Mouse (Mus musculus) CH12.LX (cell line): ENCODE measurements around the gene Atxn2l.

Experiments used
- BHLHE40 ChIP-seq: IDR thresholded peaks from 2 replicates; pipeline ENCODE4 v1.6.1; 2011; ENCODE audit warnings: mild to moderate bottlenecking, low read depth, low read length, improper control_type of control experiment
- CHD1 ChIP-seq: IDR thresholded peaks from 2 replicates; pipeline ENCODE4 v1.6.1; 2012; ENCODE audit warnings: low read depth, low read length, improper control_type of control experiment, inconsistent platforms
- CTCF ChIP-seq, 2 experiments: IDR thresholded peaks in 1 of 2; conservative IDR thresholded peaks in 1 of 2; 2 replicates each; pipeline ENCODE4 v1.5.1; 2011 to 2012; ENCODE audit warnings: low read depth in 2 of 2, low read length in 2 of 2, improper control_type of control experiment in 1 of 2, inconsistent platforms in 1 of 2, mild to moderate bottlenecking in 1 of 2, moderate library complexity in 1 of 2
- ELF1 ChIP-seq: IDR thresholded peaks from 2 replicates; pipeline ENCODE4 v1.6.1; 2014; ENCODE audit warnings: low read depth, mild to moderate bottlenecking, inconsistent platforms, low read length, improper control_type of control experiment
- EP300 ChIP-seq: IDR thresholded peaks from 2 replicates; pipeline ENCODE4 v1.6.1; 2011; ENCODE audit warnings: low read length, improper control_type of control experiment
- KAT2A ChIP-seq: IDR thresholded peaks from 2 replicates; pipeline ENCODE4 v1.6.1; 2012; ENCODE audit warnings: low read length, improper control_type of control experiment, inconsistent platforms; ENCODE audit not compliant: insufficient replicate concordance
- MAX ChIP-seq: IDR thresholded peaks from 2 replicates; pipeline ENCODE4 v1.6.1; 2011; ENCODE audit warnings: low read length, improper control_type of control experiment
- MXI1 ChIP-seq: IDR thresholded peaks from 2 replicates; pipeline ENCODE4 v1.6.1; 2011; ENCODE audit warnings: mild to moderate bottlenecking, low read depth, low read length, improper control_type of control experiment
- NELFE ChIP-seq: IDR thresholded peaks from 2 replicates; pipeline ENCODE4 v1.6.1; 2011; ENCODE audit warnings: low read depth, low read length, improper control_type of control experiment
- PAX5 ChIP-seq: IDR thresholded peaks from 2 replicates; pipeline ENCODE4 v1.6.1; 2012; ENCODE audit warnings: low read length, inconsistent platforms, mixed read lengths
- POLR2A ChIP-seq: IDR thresholded peaks from 2 replicates; pipeline ENCODE4 v1.6.1; 2011; ENCODE audit warnings: low read depth, mild to moderate bottlenecking, improper control_type of control experiment, low read length
- SMC3 ChIP-seq: IDR thresholded peaks from 2 replicates; pipeline ENCODE4 v1.6.1; 2011; ENCODE audit warnings: low read depth, low read length, improper control_type of control experiment
- ZC3H11A ChIP-seq: IDR thresholded peaks from 2 replicates; pipeline ENCODE4 v1.6.1; 2012; ENCODE audit warnings: low read depth, mild to moderate bottlenecking, inconsistent platforms, low read length, improper control_type of control experiment
- ZNF384 ChIP-seq: IDR thresholded peaks from 2 replicates; pipeline ENCODE4 v1.6.1; 2012; ENCODE audit warnings: low read depth, low read length, improper control_type of control experiment, inconsistent platforms

DNA sequence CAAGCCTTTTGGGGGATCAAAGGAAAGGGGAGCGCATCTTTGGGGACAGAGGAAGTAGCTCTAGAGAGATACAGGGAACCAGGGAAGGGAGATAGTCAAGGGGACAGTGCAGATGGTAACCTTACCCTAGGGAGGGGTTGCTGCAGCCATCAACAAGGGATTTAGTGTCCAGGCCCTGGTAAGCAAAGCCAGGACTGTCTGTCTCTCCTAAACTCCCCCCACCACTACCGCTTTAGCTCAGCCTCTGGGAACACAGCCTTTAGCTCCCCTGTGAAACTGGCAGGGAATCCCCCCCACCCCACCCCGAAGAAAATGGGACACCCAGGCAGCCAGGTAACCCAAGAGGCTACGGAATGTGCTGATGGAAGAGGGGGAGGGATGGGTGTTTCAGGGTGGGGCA, 39.7 kb downstream of the Atxn2l start:
- TF ChIP-seq CTCF (conservative IDR thresholded peaks at IDR 0.05 in 1 of 2, IDR thresholded peaks at IDR 0.05 in 1 of 2; ENCODE audit: low read depth in 2 of 2, low read length in 2 of 2) (no peak), ZC3H11A (no peak), EP300 (no peak), CHD1 (no peak), BHLHE40 (no peak), MXI1 (no peak), KAT2A (no peak), ZNF384 (no peak), MAX (no peak), POLR2A (no peak), SMC3 (no peak), NELFE (no peak), ELF1 (no peak), PAX5 (no peak)
